Mouse (Mus musculus) heart, postnatal 14 days (tissue): ENCODE results near the gene Eng. TPM values are rescaled to one million over a fixed set of nuclear protein-coding genes. Genes with fewer than 3 reads are reported as not detected.

Experiments used
- DNase-seq, 2 experiments: peaks; one replicate each; pipeline ENCODE4 v3.0.0; 2021 to 2022
- intact Hi-C: fragments of 180-260 bp; cut with DNase I; formaldehyde crosslinking; loops from one replicate; pipeline ENCODE4 v1.15.1; 2025
- long read RNA-seq, 2 experiments: library from polyadenylated mRNA; stranded (forward); transcript quantifications; one replicate each; pipeline ENCODE4 v2.0.0; 2021
- total RNA-seq, 2 experiments: library from RNA; stranded (reverse); gene quantifications; 2 replicates each; pipeline ENCODE4 v1.2.3; 2021

Eng gene
- 100 to 1,000 TPM; 148 to 162 TPM for total RNA-seq
- long read RNA-seq, experiment 1, transcript Eng-205 (15 exons, 3,403 nt) = minor isoform, 55 of 295 reads
- long read RNA-seq, experiment 1, transcript Eng-201 (15 exons, 3,422 nt) = major isoform, 186 of 295 reads
- long read RNA-seq, experiment 1, partial matches to known transcripts = 43 of 295 reads
- long read RNA-seq, experiment 1, other reads (novel, unspliced or antisense) = 11 of 295 reads
- long read RNA-seq, experiment 2, transcript Eng-201 (15 exons, 3,422 nt) = major isoform, 195 of 292 reads
- long read RNA-seq, experiment 2, transcript Eng-205 (15 exons, 3,403 nt) = minor isoform, 43 of 292 reads
- long read RNA-seq, experiment 2, partial matches to known transcripts = 42 of 292 reads
- long read RNA-seq, experiment 2, other reads (novel, unspliced or antisense) = 11 of 292 reads

- intact Hi-C loops = no loop called here
- DNase-seq = peak; percentile 85 to 88
Measured at GRCm38 (mm10) chr2:32646379-32647056, at the start of gene Eng. Gene Eng (plus strand): TSS chr2:32646595.

- intact Hi-C loops = no loop called here
- DNase-seq = no peak
Measured at GRCm38 (mm10) chr2:32596725-32597124, 49.7 kb upstream of the Eng start.

DNA sequence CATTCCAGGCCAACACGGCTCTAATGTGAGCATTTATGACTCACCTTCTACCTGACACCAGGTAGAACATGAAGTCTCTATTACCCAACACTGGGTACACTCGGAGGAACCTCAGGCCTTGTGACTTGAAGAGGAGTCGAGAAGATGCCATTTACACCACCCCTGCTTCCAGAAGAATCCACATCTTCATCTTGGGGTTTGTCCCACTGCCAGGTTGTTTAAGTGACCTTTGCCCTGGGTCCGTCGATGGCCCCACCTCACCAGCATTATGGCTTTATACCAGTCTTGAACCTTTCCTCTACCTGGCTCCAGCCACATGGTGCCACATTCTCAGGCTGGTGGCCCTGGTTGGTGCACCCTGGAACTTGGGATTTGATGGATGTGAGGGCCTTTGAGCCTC, 49.1 kb upstream of the Eng start:
- DNase-seq = no peak
- intact Hi-C loops = no loop called here

DNA sequence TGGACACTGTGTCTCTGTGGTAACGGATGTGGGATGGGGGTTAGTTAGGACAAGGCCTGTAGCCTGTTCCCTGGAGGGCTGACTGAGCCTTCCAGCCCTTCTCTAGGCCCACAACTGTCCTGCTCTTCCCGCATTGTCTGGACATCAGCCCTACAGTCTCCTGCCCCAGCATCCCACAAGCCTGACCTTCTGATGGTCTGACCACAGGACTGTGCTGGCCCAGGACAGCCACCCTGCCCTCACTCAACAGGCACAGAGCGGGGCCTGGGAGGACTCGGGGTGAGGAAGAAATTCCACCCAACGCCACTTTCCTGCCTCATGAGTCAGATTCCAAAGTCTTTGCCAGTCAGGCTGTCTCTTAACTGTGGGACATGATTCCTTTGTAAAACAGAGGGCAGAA, 48.7 kb upstream of the Eng start:
- intact Hi-C loops = no loop called here
- DNase-seq = no peak

GRCm38 (mm10) chr2:32598506-32598905, 47.9 kb upstream of the Eng start:
- intact Hi-C loops = no loop called here
- peak; percentile 50 to 56 for DNase-seq

DNA sequence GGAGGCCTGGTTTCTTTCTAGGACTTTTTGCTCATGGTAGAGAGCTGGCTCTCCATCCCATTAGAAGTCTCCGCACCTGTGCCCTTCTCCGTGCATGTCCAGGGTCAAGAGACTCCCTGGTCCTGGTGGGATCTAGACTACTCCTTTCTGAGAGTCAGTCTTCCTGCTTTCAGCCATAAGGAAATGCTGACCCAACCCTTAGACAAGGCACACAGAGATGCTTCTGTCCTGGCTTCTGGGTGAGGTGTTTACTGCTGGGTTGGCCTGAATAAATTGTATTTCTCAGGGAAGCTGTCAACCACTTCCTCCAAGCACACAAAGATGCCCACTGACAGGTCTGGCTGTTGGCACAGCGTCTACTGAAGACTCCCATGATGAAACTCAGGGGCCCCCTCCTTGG, 47.0 kb upstream of the Eng start, which contains the start of gene St6galnac6:
TSS of gene St6galnac6 (plus strand) at position 301 of the 400 bp plus-strand sequence.
- intact Hi-C loops = no loop called here
- no peak for DNase-seq

- DNase-seq = peak; percentile 52 to 56
- intact Hi-C loops = loop anchor here (1.0 kb wide), 1 partner anchor 18 kb away; no protein-coding TSS in a partner anchor
Measured at GRCm38 (mm10) chr2:32601417-32602065, 44.9 kb upstream of the Eng start.

DNA sequence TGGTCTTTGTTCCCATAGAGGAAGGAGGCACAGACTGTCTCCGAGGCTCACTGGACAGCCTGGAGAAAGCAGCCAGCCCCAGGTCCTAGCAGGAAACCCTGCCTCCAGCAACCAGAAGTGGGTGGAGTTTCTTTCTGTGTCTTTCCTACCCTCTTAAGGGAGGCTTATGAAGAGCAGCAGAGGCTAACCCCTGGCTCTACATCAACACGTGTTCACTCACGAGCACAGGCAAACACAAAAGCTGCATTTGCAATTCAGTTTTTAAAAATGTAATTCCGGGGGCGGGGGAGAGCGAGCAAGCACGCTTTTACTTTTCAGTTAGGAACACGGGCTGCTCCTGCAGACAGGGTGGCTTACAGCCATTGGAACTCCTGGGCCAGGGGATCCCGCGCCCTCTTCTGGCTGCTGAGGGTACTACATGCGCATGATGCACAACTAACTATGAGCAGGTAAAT, 43.8 kb upstream of the Eng start:
- intact Hi-C loops = loop anchor here (1.0 kb wide), 1 partner anchor 19 kb away; no protein-coding TSS in a partner anchor

DNA sequence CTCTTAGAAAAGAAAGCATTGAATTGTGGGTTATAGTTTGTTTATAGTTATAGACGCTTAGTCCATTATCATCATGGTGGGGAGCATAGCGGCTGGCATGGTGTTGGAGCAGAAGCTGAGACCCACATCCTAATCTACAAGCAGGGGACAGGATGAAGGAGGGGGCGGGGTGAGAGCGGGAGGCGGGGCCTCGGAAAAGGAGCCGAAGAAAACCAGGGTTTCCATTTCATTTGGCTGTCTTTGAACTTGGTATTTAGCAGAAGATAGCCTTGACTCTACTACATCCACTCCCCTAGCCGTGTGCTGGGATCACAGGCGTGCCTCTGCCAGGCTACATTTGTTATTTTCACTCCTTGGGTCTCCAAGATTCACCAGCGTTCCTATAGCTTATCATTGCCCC, 41.8 kb upstream of the Eng start:
- no peak for DNase-seq
- intact Hi-C loops = no loop called here

More for the DNA sequence above, 43.8 kb upstream of the Eng start:
- peak; percentile 89 to 94 for DNase-seq

GRCm38 (mm10) chr2:32606161-32607142, 39.9 kb upstream of the Eng start:
- peak; percentile 90 to 95 for DNase-seq
- intact Hi-C loops = no loop called here

DNA sequence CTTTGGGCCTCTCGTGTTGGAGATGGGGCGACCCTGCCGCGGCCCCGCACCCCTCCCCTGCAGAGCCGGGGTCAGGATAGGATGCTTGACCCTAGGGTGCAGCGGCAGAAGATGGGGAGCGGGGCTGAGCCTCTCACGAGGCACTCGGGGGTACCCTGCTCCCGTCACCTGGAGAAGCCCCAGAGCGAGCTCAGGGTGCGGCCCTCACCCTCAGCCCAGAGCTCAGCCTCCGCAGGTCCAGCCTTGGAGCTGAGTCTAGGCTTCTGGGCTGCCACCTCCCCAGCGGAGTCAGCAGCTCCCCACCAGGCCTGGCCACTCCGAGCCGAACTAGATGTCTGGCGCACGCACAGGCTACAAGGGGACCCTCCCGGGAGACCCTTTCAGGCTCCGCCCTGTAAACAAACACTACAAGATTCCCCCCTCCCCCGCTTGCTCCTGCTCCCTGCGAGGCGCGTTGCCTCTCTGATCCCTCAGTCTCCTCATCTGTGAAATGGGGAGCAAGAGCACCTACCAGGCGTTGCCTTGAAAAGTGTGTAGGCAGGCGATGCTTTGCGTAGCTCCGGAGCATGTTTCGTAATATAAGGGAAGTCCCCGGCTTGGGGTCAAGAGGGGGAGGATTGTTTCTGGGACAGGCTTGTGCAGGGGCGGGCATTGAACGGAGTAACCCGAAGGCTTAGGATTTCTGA, 39.0 kb upstream of the Eng start:
- intact Hi-C loops = no loop called here
- DNase-seq = peak in 1 of 2 experiments; percentile 62

GRCm38 (mm10) chr2:32608141-32608777, 38.1 kb upstream of the Eng start:
- peak; percentile 79 to 80 for DNase-seq
- intact Hi-C loops = no loop called here

GRCm38 (mm10) chr2:32608778-32609435, 37.5 kb upstream of the Eng start:
- intact Hi-C loops = no loop called here
- DNase-seq = no peak

DNA sequence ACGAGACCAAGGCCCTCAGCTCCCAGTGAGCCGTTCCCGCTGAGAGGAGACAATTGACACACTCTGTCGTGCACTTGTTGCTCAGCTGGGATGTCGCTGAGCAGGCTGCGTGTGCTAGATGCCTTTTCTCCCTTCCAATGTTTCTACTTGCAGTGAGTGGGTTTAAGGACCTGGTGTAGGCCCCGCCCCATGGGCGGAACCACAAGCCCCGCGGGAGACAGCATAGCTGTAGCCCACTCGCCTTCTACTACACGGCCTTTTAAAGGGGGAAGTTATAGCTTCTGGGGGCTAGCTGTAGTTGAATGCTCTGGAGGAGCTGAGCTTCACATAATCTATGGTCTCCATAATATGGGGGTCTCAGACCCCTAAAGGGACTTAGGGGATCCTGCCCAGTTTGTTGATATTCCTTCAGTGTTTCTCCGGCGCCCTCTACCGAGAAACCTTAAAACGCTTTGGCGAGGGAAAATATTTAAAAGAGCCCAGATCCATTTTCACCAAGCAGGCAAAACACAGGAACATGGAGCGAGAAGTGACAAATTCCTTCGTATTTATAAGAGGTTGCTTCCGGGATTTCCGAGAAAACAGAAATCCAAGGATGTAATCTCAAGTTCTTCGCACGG, 35.7 kb upstream of the Eng start:
- DNase-seq = peak; percentile 60 to 67
- intact Hi-C loops = loop anchor here (5.0 kb wide), 1 partner anchor 33 kb away; the partner anchor contains the start of gene 9430097D07Rik

- no peak for DNase-seq
- intact Hi-C loops = loop anchor here (5.0 kb wide), 1 partner anchor 35 kb away; the partner anchor contains the start of gene 9430097D07Rik
Measured at GRCm38 (mm10) chr2:32612274-32612673, 34.1 kb upstream of the Eng start.

- DNase-seq = no peak
- intact Hi-C loops = no loop called here
Measured at GRCm38 (mm10) chr2:32617109-32617508, 29.3 kb upstream of the Eng start.

DNA sequence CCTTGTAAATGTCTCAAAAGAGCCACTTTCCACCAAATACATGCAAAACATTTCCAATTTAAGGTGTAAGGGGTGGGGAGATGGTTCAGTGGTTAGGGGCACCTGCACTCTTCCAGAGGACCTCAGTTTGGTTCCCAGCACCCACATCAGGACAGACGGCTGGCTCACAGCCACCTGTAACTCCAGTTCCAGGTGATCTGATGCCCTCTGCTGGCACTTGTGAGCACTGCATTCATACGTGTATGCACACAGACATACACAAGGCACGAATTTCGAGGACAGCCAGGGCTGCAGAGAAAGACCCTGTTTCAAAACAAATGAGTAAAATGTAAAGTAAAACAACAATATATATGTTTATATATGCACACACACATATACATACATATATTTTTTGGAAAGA, 28.8 kb upstream of the Eng start:
- no peak for DNase-seq
- intact Hi-C loops = no loop called here

- intact Hi-C loops = no loop called here
- no peak for DNase-seq
Measured at GRCm38 (mm10) chr2:32618051-32618450, 28.3 kb upstream of the Eng start.
